Mouse (Mus musculus): ENCODE data around the gene Uba1y.
"Not testable (repeated sequence)": the region's sequence is repeated elsewhere in the genome, so short reads cannot be mapped to it uniquely, and the experiment has no call there.

The Uba1y gene

GRCm38 (mm10) chrY:818396-818795 lies at the start of gene Uba1y:
Uba1y (plus strand) TSS chrY:818649.
- DNase-seq: no peak

DNA sequence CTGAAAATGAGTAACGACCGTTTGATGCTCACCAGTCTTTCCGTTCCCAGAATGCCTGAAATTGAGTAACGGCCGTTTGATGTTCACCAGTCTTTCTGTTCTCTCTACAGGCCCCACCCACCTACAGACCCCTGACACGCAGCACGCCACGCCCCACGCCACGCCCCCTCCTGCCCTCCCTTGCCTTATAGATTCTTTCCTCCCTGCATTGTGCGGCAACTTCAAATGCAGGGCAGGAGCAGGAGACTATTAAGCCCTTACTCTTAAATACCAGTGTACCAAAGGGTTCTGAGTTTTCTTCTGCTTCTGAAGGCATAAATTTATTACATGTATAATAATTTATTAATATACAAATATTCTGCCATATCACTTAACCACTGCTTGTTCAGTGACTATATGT lies 21.1 kb upstream of the Uba1y start, which contains the start of gene Zfy1:
TSS of gene Zfy1 (minus strand) at position 101 of the 400 bp plus-strand sequence.
- DNase-seq: not testable (repeated sequence)

- peak in 1 of 2 experiments; percentile 0 for DNase-seq
Observed at GRCm38 (mm10) chrY:808991-809661, 9.3 kb upstream of the Uba1y start.

- DNase-seq: peak in 1 of 2 experiments; percentile 5
Observed at GRCm38 (mm10) chrY:872404-872803, 54.0 kb downstream of the Uba1y start.

- DNase-seq: peak in 1 of 2 experiments; percentile 35
Observed at GRCm38 (mm10) chrY:872855-873549, 54.6 kb downstream of the Uba1y start.
